Mouse (Mus musculus): ENCODE measurements around the gene Tcf19. TPM values are rescaled to one million over a fixed set of nuclear protein-coding genes. Genes with fewer than 3 reads are reported as not detected.
A peak's percentile ranks its signal among the peaks of the same experiment; 100 is the strongest.

The Tcf19 gene
- polyA plus RNA-seq, 1 experiment, result 11.1 TPM

- Histone ChIP-seq H3K27me3 (ENCODE audit: control insufficient read depth, insufficient read depth, insufficient read length) (no peaks in the 10 kb centered on the region), H3K4me3 (no peak overlapping the region), H3K79me2 (ENCODE audit: control insufficient read depth, insufficient read depth) (no peaks in the 10 kb centered on the region), H3K4me2 (ENCODE audit: low read depth) (peak overlapping the region; percentile 65), H3K36me3 (ENCODE audit: control insufficient read depth, insufficient read depth) (no peaks in the 10 kb centered on the region), H3ac (ENCODE audit: control insufficient read depth, insufficient read length) (no peak overlapping the region)
- TF ChIP-seq E2F4 (IDR thresholded peaks at IDR 0.05; ENCODE audit: insufficient read depth) (no peak), TCF12 (IDR thresholded peaks at IDR 0.05; ENCODE audit: insufficient read depth, poor library complexity, severe bottlenecking) (no peak), POLR2AphosphoS2 (IDR thresholded peaks at IDR 0.05; ENCODE audit: insufficient read length, low read depth) (no peak), SRF (IDR thresholded peaks at IDR 0.05; ENCODE audit: control insufficient read depth, insufficient read length, low read depth) (no peak), CEBPB (IDR thresholded peaks at IDR 0.05; ENCODE audit: insufficient read depth, poor library complexity, severe bottlenecking) (no peak), MYOD1 (IDR thresholded peaks at IDR 0.05; ENCODE audit: control insufficient read depth in 1 of 3, insufficient read length in 2 of 3, low read depth in 2 of 3) (no peak), POLR2A (IDR thresholded peaks at IDR 0.05; ENCODE audit: insufficient read length, low read depth) (no peak), MAX (IDR thresholded peaks at IDR 0.05; ENCODE audit: low read depth) (no peak), TCF3 (IDR thresholded peaks at IDR 0.05; ENCODE audit: insufficient read length, low read depth) (no peak), REST (IDR thresholded peaks at IDR 0.05; ENCODE audit: insufficient read depth, insufficient read length) (no peak), USF1 (IDR thresholded peaks at IDR 0.05; ENCODE audit: low read depth) (no peak), MYOG (IDR thresholded peaks at IDR 0.05; ENCODE audit: control insufficient read depth in 1 of 3, insufficient read depth in 1 of 3, insufficient read length in 2 of 3, low read depth in 2 of 3) (no peak)
These were observed 33.5 kb upstream of the Tcf19 start for GRCm38 (mm10) chr17:35550143-35550494.

- peak in 1 of 3 experiments; percentile 50 for TF ChIP-seq MYOG (IDR thresholded peaks at IDR 0.05; ENCODE audit: control insufficient read depth in 1 of 3, insufficient read depth in 1 of 3, insufficient read length in 2 of 3, low read depth in 2 of 3)
- TF ChIP-seq POLR2AphosphoS2 (IDR thresholded peaks at IDR 0.05; ENCODE audit: insufficient read length, low read depth), result no peak
- TF ChIP-seq REST (IDR thresholded peaks at IDR 0.05; ENCODE audit: insufficient read depth, insufficient read length), result no peak
- no peak for TF ChIP-seq MAX (IDR thresholded peaks at IDR 0.05; ENCODE audit: low read depth)
- TF ChIP-seq MYOD1 (IDR thresholded peaks at IDR 0.05; ENCODE audit: control insufficient read depth in 1 of 3, insufficient read length in 2 of 3, low read depth in 2 of 3), result peak in 1 of 3 experiments; percentile 47
- TF ChIP-seq POLR2A (IDR thresholded peaks at IDR 0.05; ENCODE audit: insufficient read length, low read depth), result peak; percentile 29
- Histone ChIP-seq H3K4me2 (ENCODE audit: low read depth) (peak overlapping the region; percentile 65), H3ac (ENCODE audit: control insufficient read depth, insufficient read length) (no peak overlapping the region), H3K4me3 (no peak overlapping the region), H3K79me2 (ENCODE audit: control insufficient read depth, insufficient read depth) (no peaks in the 10 kb centered on the region), H3K27me3 (ENCODE audit: control insufficient read depth, insufficient read depth, insufficient read length) (no peaks in the 10 kb centered on the region), H3K36me3 (ENCODE audit: control insufficient read depth, insufficient read depth) (no peaks in the 10 kb centered on the region)
These were observed 33.0 kb upstream of the Tcf19 start for GRCm38 (mm10) chr17:35549437-35550142.

GRCm38 (mm10) chr17:35548636-35549035 is 32.0 kb upstream of the Tcf19 start:
- no peaks in the 10 kb centered on the region for H3K79me2 ChIP-seq (ENCODE audit: control insufficient read depth, insufficient read depth)
- no peaks in the 10 kb centered on the region for H3K27me3 ChIP-seq (ENCODE audit: control insufficient read depth, insufficient read depth, insufficient read length)
- TF ChIP-seq POLR2A (IDR thresholded peaks at IDR 0.05; ENCODE audit: insufficient read length, low read depth), result no peak
- TF ChIP-seq POLR2AphosphoS2 (IDR thresholded peaks at IDR 0.05; ENCODE audit: insufficient read length, low read depth), result no peak
- TF ChIP-seq CEBPB (IDR thresholded peaks at IDR 0.05; ENCODE audit: insufficient read depth, poor library complexity, severe bottlenecking), result no peak
- no peak for TF ChIP-seq E2F4 (IDR thresholded peaks at IDR 0.05; ENCODE audit: insufficient read depth)
- TF ChIP-seq REST (IDR thresholded peaks at IDR 0.05; ENCODE audit: insufficient read depth, insufficient read length), result no peak
- TF ChIP-seq MYOG (IDR thresholded peaks at IDR 0.05; ENCODE audit: control insufficient read depth in 1 of 3, insufficient read depth in 1 of 3, insufficient read length in 2 of 3, low read depth in 2 of 3), result no peak
- TF ChIP-seq USF1 (IDR thresholded peaks at IDR 0.05; ENCODE audit: low read depth), result no peak
- no peak for TF ChIP-seq MAX (IDR thresholded peaks at IDR 0.05; ENCODE audit: low read depth)
- no peak for TF ChIP-seq TCF12 (IDR thresholded peaks at IDR 0.05; ENCODE audit: insufficient read depth, poor library complexity, severe bottlenecking)
- no peak for TF ChIP-seq SRF (IDR thresholded peaks at IDR 0.05; ENCODE audit: control insufficient read depth, insufficient read length, low read depth)
- no peak for TF ChIP-seq MYOD1 (IDR thresholded peaks at IDR 0.05; ENCODE audit: control insufficient read depth in 1 of 3, insufficient read length in 2 of 3, low read depth in 2 of 3)
- no peak for TF ChIP-seq TCF3 (IDR thresholded peaks at IDR 0.05; ENCODE audit: insufficient read length, low read depth)
- no peak overlapping the region for H3ac ChIP-seq (ENCODE audit: control insufficient read depth, insufficient read length)
- H3K4me3 ChIP-seq, result no peak overlapping the region
- H3K4me2 ChIP-seq (ENCODE audit: low read depth), result peak overlapping the region; percentile 65
- H3K36me3 ChIP-seq (ENCODE audit: control insufficient read depth, insufficient read depth), result no peaks in the 10 kb centered on the region

- H3ac ChIP-seq (ENCODE audit: control insufficient read depth, insufficient read length), result no peak overlapping the region
- no peak overlapping the region for H3K4me3 ChIP-seq
- no peaks in the 10 kb centered on the region for H3K79me2 ChIP-seq (ENCODE audit: control insufficient read depth, insufficient read depth)
- H3K36me3 ChIP-seq (ENCODE audit: control insufficient read depth, insufficient read depth), result no peaks in the 10 kb centered on the region
- TF ChIP-seq REST (IDR thresholded peaks at IDR 0.05; ENCODE audit: insufficient read depth, insufficient read length), result no peak
- no peak for TF ChIP-seq POLR2A (IDR thresholded peaks at IDR 0.05; ENCODE audit: insufficient read length, low read depth)
- TF ChIP-seq E2F4 (IDR thresholded peaks at IDR 0.05; ENCODE audit: insufficient read depth), result no peak
- TF ChIP-seq TCF12 (IDR thresholded peaks at IDR 0.05; ENCODE audit: insufficient read depth, poor library complexity, severe bottlenecking), result no peak
- H3K27me3 ChIP-seq (ENCODE audit: control insufficient read depth, insufficient read depth, insufficient read length), result no peaks in the 10 kb centered on the region
- no peak overlapping the region for H3K4me2 ChIP-seq (ENCODE audit: low read depth)
These were observed 30.8 kb upstream of the Tcf19 start for GRCm38 (mm10) chr17:35547465-35547864.

GRCm38 (mm10) chr17:35544680-35545079 is 28.1 kb upstream of the Tcf19 start:
- H3K4me2 ChIP-seq (ENCODE audit: low read depth), result no peak overlapping the region
- H3K27me3 ChIP-seq (ENCODE audit: control insufficient read depth, insufficient read depth, insufficient read length), result no peaks in the 10 kb centered on the region
- TF ChIP-seq CEBPB (IDR thresholded peaks at IDR 0.05; ENCODE audit: insufficient read depth, poor library complexity, severe bottlenecking) (no peak), MAX (IDR thresholded peaks at IDR 0.05; ENCODE audit: low read depth) (no peak), MYOG (IDR thresholded peaks at IDR 0.05; ENCODE audit: control insufficient read depth in 1 of 3, insufficient read depth in 1 of 3, insufficient read length in 2 of 3, low read depth in 2 of 3) (no peak), TCF12 (IDR thresholded peaks at IDR 0.05; ENCODE audit: insufficient read depth, poor library complexity, severe bottlenecking) (no peak), E2F4 (IDR thresholded peaks at IDR 0.05; ENCODE audit: insufficient read depth) (no peak), REST (IDR thresholded peaks at IDR 0.05; ENCODE audit: insufficient read depth, insufficient read length) (no peak), MYOD1 (IDR thresholded peaks at IDR 0.05; ENCODE audit: control insufficient read depth in 1 of 3, insufficient read length in 2 of 3, low read depth in 2 of 3) (no peak), POLR2AphosphoS2 (IDR thresholded peaks at IDR 0.05; ENCODE audit: insufficient read length, low read depth) (no peak), POLR2A (IDR thresholded peaks at IDR 0.05; ENCODE audit: insufficient read length, low read depth) (no peak), USF1 (IDR thresholded peaks at IDR 0.05; ENCODE audit: low read depth) (no peak), SRF (IDR thresholded peaks at IDR 0.05; ENCODE audit: control insufficient read depth, insufficient read length, low read depth) (no peak), TCF3 (IDR thresholded peaks at IDR 0.05; ENCODE audit: insufficient read length, low read depth) (no peak)
- no peaks in the 10 kb centered on the region for H3K36me3 ChIP-seq (ENCODE audit: control insufficient read depth, insufficient read depth)
- no peak overlapping the region for H3ac ChIP-seq (ENCODE audit: control insufficient read depth, insufficient read length)
- no peak overlapping the region for H3K4me3 ChIP-seq
- no peaks in the 10 kb centered on the region for H3K79me2 ChIP-seq (ENCODE audit: control insufficient read depth, insufficient read depth)

Measured in myocyte (in vitro differentiated cells).